Mouse (Mus musculus) forebrain, embryonic 15.5 days (tissue): ENCODE results near the gene Sox12. TPM values are rescaled to one million over a fixed set of nuclear protein-coding genes. Genes with fewer than 3 reads are reported as not detected.

Experiments
- ATAC-seq: fragments of 200-750 bp; cut with Nextera tagmentation; replicated peaks from 2 replicates; pipeline ENCODE4 v1.8.0; 2017; ENCODE audit warnings: mild to moderate bottlenecking, moderate TSS enrichment, moderate library complexity
- H3K27ac ChIP-seq: fragments of 300-500 bp; sonication (generic); replicated peaks from 2 replicates; pipeline ENCODE4 v1.5.1; 2015; ENCODE audit warnings: mild to moderate bottlenecking, inconsistent platforms
- H3K27me3 ChIP-seq: fragments of 300-500 bp; sonication (generic); 2 replicates; pipeline ENCODE4 v1.6.1; 2015; ENCODE audit warnings: inconsistent platforms
- H3K36me3 ChIP-seq: fragments of 300-500 bp; sonication (generic); 2 replicates; pipeline ENCODE4 v1.6.1; 2015; ENCODE audit warnings: mild to moderate bottlenecking, inconsistent platforms
- H3K4me1 ChIP-seq: fragments of 300-500 bp; sonication (generic); 2 replicates; pipeline ENCODE4 v1.6.1; 2015; ENCODE audit warnings: inconsistent platforms
- H3K4me2 ChIP-seq: fragments of 300-500 bp; sonication (generic); replicated peaks from 2 replicates; pipeline ENCODE4 v1.6.1; 2015; ENCODE audit warnings: mild to moderate bottlenecking, inconsistent platforms
- H3K4me3 ChIP-seq: fragments of 300-500 bp; sonication (generic); 2 replicates; pipeline ENCODE4 v1.5.1; 2015; ENCODE audit warnings: mild to moderate bottlenecking, inconsistent platforms
- H3K9ac ChIP-seq: fragments of 300-500 bp; sonication (generic); replicated peaks from 2 replicates; pipeline ENCODE4 v1.6.1; 2015; ENCODE audit warnings: mild to moderate bottlenecking, inconsistent platforms
- H3K9me3 ChIP-seq: fragments of 300-500 bp; sonication (generic); 2 replicates; pipeline ENCODE4 v1.6.1; 2016; ENCODE audit warnings: inconsistent platforms
- WGBS: fragments of 180-500 bp; shearing (Covaris S2); methylation state at CpG from one replicate; pipeline ENCODE4 v1.1.7; 2015; ENCODE audit warnings: mixed read lengths; 5-methylcytosine and 5-hydroxymethylcytosine counted together
- polyA plus RNA-seq: library from polyadenylated mRNA; unstranded; fragments of >200 nt; fragmentation: Nextera tagmentation; extraction: Ambion mirVana; gene quantifications from 2 replicates; pipeline ENCODE4 v1.2.1, GENCODE M21; 2015

Gene Sox12
- polyA plus RNA-seq, 1 experiment from 2014 or later, result 18.3 TPM

DNA sequence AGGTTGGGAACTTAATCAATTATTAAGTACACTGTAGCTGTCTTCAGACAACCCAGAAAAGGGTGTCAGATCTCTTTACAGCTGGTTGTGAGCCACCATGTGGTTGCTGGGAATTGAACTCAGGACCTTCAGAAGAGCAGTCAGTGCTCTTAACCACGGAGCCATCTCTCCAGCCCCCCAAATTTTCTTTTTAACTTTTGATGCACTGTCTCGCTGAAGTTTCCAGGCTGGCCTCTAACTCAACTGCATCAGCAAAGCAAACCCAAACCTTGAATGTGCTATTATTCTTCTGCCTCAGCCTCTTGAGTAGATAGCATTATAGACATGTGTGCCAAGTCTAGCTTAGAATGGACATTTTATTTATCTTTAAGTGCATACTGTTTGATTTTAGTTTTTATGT is 50.1 kb downstream of the Sox12 start:
- no peaks in the 10 kb centered on the region for H3K36me3 ChIP-seq
- peaks cover 15% of the 10 kb centered on the region for H3K4me1 ChIP-seq
- no peak overlapping the region for H3K4me3 ChIP-seq
- 0 out of 2 replicates have a peak, but pooled peaks cover 6% of the 10 kb centered on the region for H3K27me3 ChIP-seq
- WGBS, result 87% methylated on average over 2 of the region's 2 CpGs
- H3K27ac ChIP-seq, result no peak overlapping the region
- H3K9me3 ChIP-seq, result no peaks in the 10 kb centered on the region
- no peak overlapping the region for H3K9ac ChIP-seq
- ATAC-seq, result no peak
- H3K4me2 ChIP-seq, result no peak overlapping the region

DNA sequence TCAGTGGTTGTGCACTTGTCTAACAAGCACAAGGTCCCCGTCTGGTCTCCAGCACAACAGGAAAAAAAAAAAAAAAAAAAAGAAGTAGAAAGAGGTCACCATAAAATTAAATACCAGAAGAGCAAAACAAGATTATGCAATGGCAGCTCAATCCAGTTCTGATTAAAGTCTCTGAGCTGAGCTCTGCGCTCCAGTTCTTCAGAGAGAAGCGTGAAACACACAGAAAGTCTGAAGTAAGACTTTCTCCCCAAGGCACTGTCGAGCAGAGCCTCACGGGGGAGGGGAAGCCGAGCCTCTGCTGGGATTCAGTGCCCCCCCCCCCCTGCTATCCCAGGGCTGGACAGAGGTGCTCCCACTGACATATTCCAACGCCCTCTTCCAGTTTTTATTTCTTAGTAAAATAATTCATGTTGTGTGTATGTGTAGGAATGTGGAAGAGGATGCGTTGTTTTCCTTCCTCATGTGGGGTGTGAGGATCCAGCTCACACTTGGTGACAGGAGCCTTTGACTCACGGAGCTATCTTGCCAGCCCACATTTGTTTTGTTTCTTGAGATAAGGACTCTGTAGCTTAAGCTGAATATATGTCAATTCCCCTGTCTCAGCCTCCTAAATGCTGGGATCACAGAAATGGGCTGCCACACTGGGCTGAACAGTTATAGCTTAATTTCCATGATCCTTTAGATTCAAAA is 50.9 kb downstream of the Sox12 start:
- Histone ChIP-seq H3K27me3 (0 out of 2 replicates have a peak, but pooled peaks cover 6% of the 10 kb centered on the region), H3K36me3 (no peaks in the 10 kb centered on the region), H3K27ac (no peak overlapping the region), H3K4me1 (peaks cover 15% of the 10 kb centered on the region), H3K4me3 (no peak overlapping the region), H3K9me3 (no peaks in the 10 kb centered on the region), H3K4me2 (no peak overlapping the region), H3K9ac (no peak overlapping the region)
- 49% methylated on average over 9 of the region's 9 CpGs for WGBS
- ATAC-seq, result no peak

DNA sequence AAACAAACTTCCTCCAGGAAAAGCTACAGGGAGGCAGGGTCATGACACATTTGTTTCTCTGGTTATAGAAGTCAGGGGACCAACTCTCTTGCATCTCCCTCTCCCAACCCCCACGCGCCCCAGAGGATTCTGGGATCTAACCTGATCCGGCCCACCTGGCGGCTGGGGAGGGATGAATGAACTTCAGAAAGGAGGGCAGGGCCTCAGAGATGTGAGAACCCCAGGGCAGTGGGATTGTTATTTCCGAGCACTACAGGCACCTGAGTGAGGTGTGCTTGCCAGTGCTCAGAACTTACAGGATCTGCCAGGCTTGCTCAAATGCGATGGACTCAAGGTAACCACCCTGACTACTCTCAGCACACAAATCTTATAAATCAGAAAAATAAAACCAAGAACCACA is 52.5 kb downstream of the Sox12 start:
- ATAC-seq, result no peak
- WGBS, result 66% methylated on average over 6 of the region's 6 CpGs
- no peak overlapping the region for H3K9ac ChIP-seq

DNA sequence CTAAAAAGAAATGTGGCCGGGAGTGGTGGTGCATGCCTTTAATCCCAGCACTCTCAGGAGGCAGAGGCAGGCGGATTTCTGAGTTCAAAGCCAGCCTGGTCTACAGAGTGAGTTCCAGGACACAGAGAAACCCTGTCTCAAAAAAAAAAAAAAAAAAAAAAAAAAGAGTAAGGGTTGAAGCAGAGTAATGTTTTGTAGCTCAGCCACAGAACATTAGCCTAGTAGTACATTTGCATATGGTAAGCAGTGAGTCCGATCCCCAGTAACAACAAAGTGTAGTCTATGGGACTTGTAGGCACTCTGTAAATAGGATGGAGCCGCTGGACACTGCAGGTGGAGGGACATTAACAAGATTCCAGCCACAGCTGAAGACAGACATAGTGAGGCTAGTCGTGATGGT is 53.0 kb downstream of the Sox12 start:
- ATAC-seq, result no peak
- H3K27me3 ChIP-seq, result 0 out of 2 replicates have a peak, but pooled peaks cover 6% of the 10 kb centered on the region
- H3K36me3 ChIP-seq, result no peaks in the 10 kb centered on the region
- H3K4me2 ChIP-seq, result no peak overlapping the region
- no peaks in the 10 kb centered on the region for H3K9me3 ChIP-seq
- H3K27ac ChIP-seq, result no peak overlapping the region
- 67% methylated on average over 5 of the region's 5 CpGs for WGBS
- H3K4me3 ChIP-seq, result no peak overlapping the region
- peaks cover 15% of the 10 kb centered on the region for H3K4me1 ChIP-seq
- no peak overlapping the region for H3K9ac ChIP-seq

More for the DNA sequence above, 52.5 kb downstream of the Sox12 start:
- no peak overlapping the region for H3K4me3 ChIP-seq
- no peak overlapping the region for H3K4me2 ChIP-seq
- no peak overlapping the region for H3K27ac ChIP-seq
- no peaks in the 10 kb centered on the region for H3K36me3 ChIP-seq
- 0 out of 2 replicates have a peak, but pooled peaks cover 6% of the 10 kb centered on the region for H3K27me3 ChIP-seq
- peaks cover 15% of the 10 kb centered on the region for H3K4me1 ChIP-seq
- no peaks in the 10 kb centered on the region for H3K9me3 ChIP-seq

DNA sequence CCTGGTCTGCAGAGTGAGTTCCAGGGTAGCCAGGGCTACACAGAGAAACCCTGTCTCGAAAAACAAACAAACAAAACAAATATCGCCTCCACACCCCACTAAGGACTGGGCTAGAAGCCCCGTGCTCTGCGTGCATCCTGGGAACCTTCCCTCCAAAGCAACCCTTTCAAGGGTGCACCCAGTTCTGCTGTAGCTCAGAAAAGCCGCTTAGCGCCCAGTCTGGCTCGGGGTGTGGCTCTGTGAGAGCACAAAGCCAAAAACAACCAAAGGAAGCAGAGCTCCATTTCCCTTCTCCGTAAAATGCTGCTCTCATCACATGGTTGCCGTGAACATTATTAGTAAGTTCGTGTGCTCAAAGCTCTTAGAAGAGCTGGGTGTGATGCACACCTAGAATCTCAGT is 53.5 kb downstream of the Sox12 start:
- peak overlapping the region; percentile 84 for H3K4me2 ChIP-seq
- H3K4me3 ChIP-seq, result peak overlapping the region; percentile 56
- ATAC-seq, result 0 out of 2 replicates have a peak, but pooled peaks have one; percentile 23
- 0 out of 2 replicates have a peak, but pooled peaks cover 6% of the 10 kb centered on the region for H3K27me3 ChIP-seq
- H3K4me1 ChIP-seq, result peaks cover 15% of the 10 kb centered on the region
- H3K9ac ChIP-seq, result peak overlapping the region; percentile 41
- H3K36me3 ChIP-seq, result no peaks in the 10 kb centered on the region
- H3K27ac ChIP-seq, result no peak overlapping the region
- no peaks in the 10 kb centered on the region for H3K9me3 ChIP-seq
- 10% methylated on average over 10 of the region's 10 CpGs for WGBS

Other genes with a start within 250 kb of the Sox12 start
- gene Csnk2a1, start 171.2 kb downstream of the Sox12 start, polyA plus RNA-seq, result 116 TPM in 2 replicates
- 36.8 and 37.9 TPM in 2 replicates for gene Tbc1d20, start 104.2 kb downstream of the Sox12 start, polyA plus RNA-seq
- 102 and 105 TPM in 2 replicates for gene Rbck1, start 65.4 kb downstream of the Sox12 start, polyA plus RNA-seq
- 0.55 and 0.85 TPM in 2 replicates for gene Trib3, start 54.0 kb downstream of the Sox12 start, polyA plus RNA-seq
- gene Nrsn2, start 21.4 kb downstream of the Sox12 start, polyA plus RNA-seq, result 13.5 and 13.6 TPM in 2 replicates
- gene Zcchc3, start 17.0 kb upstream of the Sox12 start, polyA plus RNA-seq, result 18.7 TPM in 2 replicates
- 2.1 and 3.7 TPM in 2 replicates for gene 6820408C15Rik, start 17.5 kb upstream of the Sox12 start, polyA plus RNA-seq
- gene Defb23, start 66.6 kb upstream of the Sox12 start, polyA plus RNA-seq, result not detected in 2 replicates
- gene Defb20, start 79.0 kb upstream of the Sox12 start, polyA plus RNA-seq, result not detected in 2 replicates
- gene Defb22, start 92.1 kb upstream of the Sox12 start, polyA plus RNA-seq, result not detected in 2 replicates
- gene Defb26, start 113.6 kb upstream of the Sox12 start, polyA plus RNA-seq, result not detected in 2 replicates
- not detected in 2 replicates for gene Defb28, start 120.2 kb upstream of the Sox12 start, polyA plus RNA-seq
- not detected in 2 replicates for gene Defb29, start 142.0 kb upstream of the Sox12 start, polyA plus RNA-seq
- not detected in 2 replicates for gene Gm17416, start 171.3 kb upstream of the Sox12 start, polyA plus RNA-seq
- gene Defb21, start 174.7 kb upstream of the Sox12 start, polyA plus RNA-seq, result not detected in 2 replicates
- not detected in 2 replicates for gene Defb19, start 182.2 kb upstream of the Sox12 start, polyA plus RNA-seq
- not detected in 2 replicates for gene Defb45, start 201.3 kb upstream of the Sox12 start, polyA plus RNA-seq
- not detected in 2 replicates for gene Defb36, start 206.3 kb upstream of the Sox12 start, polyA plus RNA-seq
- gene Defb25, start 225.0 kb upstream of the Sox12 start, polyA plus RNA-seq, result not detected in 2 replicates
- 0.36 and 0.62 TPM in 2 replicates for gene Rem1, start 228.9 kb upstream of the Sox12 start, polyA plus RNA-seq